Mouse (Mus musculus): ENCODE measurements around the gene Gm5134.

- TF ChIP-seq KAT2A (conservative IDR thresholded peaks at IDR 0.05; ENCODE audit: low read depth, low read length): no peak
- TF ChIP-seq E2F4 (IDR thresholded peaks at IDR 0.05; ENCODE audit: borderline replicate concordance, low read depth, low read length): no peak
- no peak for TF ChIP-seq USF1 (IDR thresholded peaks at IDR 0.05; ENCODE audit: low read depth, low read length)
- no peak for TF ChIP-seq POLR2A (IDR thresholded peaks at IDR 0.05; ENCODE audit: control insufficient read depth in 1 of 2, insufficient read depth in 1 of 2, low read depth in 1 of 2, low read length in 2 of 2, poor library complexity in 1 of 2)
- TF ChIP-seq MYC (IDR thresholded peaks at IDR 0.05; ENCODE audit: low read depth, low read length): no peak
- TF ChIP-seq USF2 (IDR thresholded peaks at IDR 0.05; ENCODE audit: borderline replicate concordance in 1 of 2, insufficient read depth in 1 of 2, low read depth in 1 of 2, low read length in 2 of 2): no peak
- TF ChIP-seq RAD21 (IDR thresholded peaks at IDR 0.05; ENCODE audit: low read depth, low read length): no peak
These were observed 43.6 kb upstream of the Gm5134 start for GRCm38 (mm10) chr10:75910698-75911097.
